In genomic region chr1:152749276-152749675, GRCm38 (mm10) we compare ENCODE assay signal across 20 mouse cellular contexts. TPM values are rescaled to one million over a fixed set of nuclear protein-coding genes. Genes with fewer than 3 reads are reported as not detected.
DNase-seq lines count a peak whose midpoint lies in the region; ATAC-seq lines count a peak whose summit lies in the region.
"Had no signal": no experiment of that assay in that cellular context is flagged by ENCODE, and none has a peak within 500 bp of the region (broad histone marks: within the 10 kb centered on the region; RNA-seq: fewer than 3 reads in every experiment).

No protein-coding gene starts in this region.

- ATAC-seq in forebrain, embryonic 15.5 days (replicated peaks) = no peak
- ATAC-seq in forebrain, embryonic 12.5 days (ENCODE audit: low FRiP score) = no peak
- ATAC-seq: forebrain, embryonic 14.5 days; midbrain, embryonic 16.5 days had no signal

- peaks cover 28% of the 10 kb centered on the region for H3K4me1 ChIP-seq in forebrain, embryonic 15.5 days
- peaks cover 3% of the 10 kb centered on the region for H3K4me1 ChIP-seq in forebrain, embryonic 12.5 days
- H3K4me1 ChIP-seq in brown adipose tissue, adult 24 weeks (ENCODE audit: control insufficient read depth, insufficient read depth, insufficient read length, low read length) = no peaks in the 10 kb centered on the region

- no peaks in the 10 kb centered on the region for H3K27me3 ChIP-seq in forebrain, embryonic 15.5 days
- no peaks in the 10 kb centered on the region for H3K27me3 ChIP-seq in forebrain, embryonic 12.5 days

- peak; percentile 27 for DNase-seq in kidney, postnatal 10 days
- DNase-seq in kidney, postnatal 14 days = no peak
- DNase-seq in lung, postnatal 14 days = peak; percentile 9
- DNase-seq in urinary bladder, postnatal 14 days (ENCODE audit: low spot score) = no peak
- no peak for DNase-seq in embryo, embryonic 10 days (ENCODE audit: low spot score)
- DNase-seq: cerebellum, postnatal 14 days; kidney, adult 2 months; kidney, postnatal 36 days; right cerebral cortex, adult 18-20 months; thymus, adult 2 months had no signal

- H3K9me3 ChIP-seq in forebrain, embryonic 15.5 days = no peaks in the 10 kb centered on the region
- H3K9me3 ChIP-seq in forebrain, embryonic 12.5 days = no peaks in the 10 kb centered on the region
- H3K9me3 ChIP-seq: hindbrain, embryonic 10.5 days had no signal

- H3K27ac ChIP-seq in forebrain, embryonic 15.5 days (replicated peaks) = peak overlapping the region; percentile 87
- H3K27ac ChIP-seq in forebrain, embryonic 12.5 days = no peak overlapping the region
- peak overlapping the region; percentile 4; the same call in 1 of the 2 replicates for H3K27ac ChIP-seq in brown adipose tissue, adult 24 weeks (replicated peaks; ENCODE audit: low read depth, low read length)
- H3K27ac ChIP-seq: hindbrain, embryonic 10.5 days had no signal

- H3K36me3 ChIP-seq in forebrain, embryonic 15.5 days = no peaks in the 10 kb centered on the region
- no peaks in the 10 kb centered on the region for H3K36me3 ChIP-seq in forebrain, embryonic 12.5 days (replicated peaks)
- H3K36me3 ChIP-seq: hindbrain, embryonic 10.5 days had no signal

- no peak overlapping the region for H3K4me2 ChIP-seq in forebrain, embryonic 15.5 days (replicated peaks)
- no peak overlapping the region for H3K4me2 ChIP-seq in forebrain, embryonic 12.5 days

- H3K9ac ChIP-seq in forebrain, embryonic 15.5 days (replicated peaks) = no peak overlapping the region
- H3K9ac ChIP-seq in forebrain, embryonic 12.5 days = no peak overlapping the region

- H3K4me3 ChIP-seq in forebrain, embryonic 15.5 days = no peak overlapping the region
- H3K4me3 ChIP-seq in forebrain, embryonic 12.5 days (replicated peaks) = no peak overlapping the region
- no peak overlapping the region for H3K4me3 ChIP-seq in brown adipose tissue, adult 24 weeks (ENCODE audit: insufficient read depth, low read depth, low read length)
- H3K4me3 ChIP-seq: hindbrain, embryonic 10.5 days had no signal

- 75% methylated on average over 9 of the region's 9 CpGs for WGBS in forebrain, embryonic 15.5 days
- 74% methylated on average over 9 of the region's 9 CpGs for WGBS in forebrain, embryonic 12.5 days

RNA-seq across cellular contexts. Expression of gene Apobec4, which starts 1.1 kb away (rescaled TPM):
- 0.27 TPM in 1 of 2 replicates, not detected in the other for polyA plus RNA-seq in forebrain, embryonic 15.5 days (2015; fragmentation: Nextera tagmentation; extraction: Ambion mirVana)
- polyA plus RNA-seq in forebrain, embryonic 12.5 days (2016; fragmentation: Nextera tagmentation; extraction: Ambion mirVana) = not detected in 2 replicates
- polyA plus RNA-seq in brown adipose tissue, adult 24 weeks (2012; ENCODE audit: insufficient read depth, insufficient read length, missing spikeins) = not detected in 2 replicates
- polyA plus RNA-seq: gonadal fat pad, adult 2 months; hindbrain, embryonic 10.5 days; kidney, adult 2 months; limb, embryonic 14.5 days; liver, embryonic 16.5 days; midbrain, embryonic 16.5 days; small intestine, adult 2 months; thymus, adult 2 months had no signal

RNA-seq across cellular contexts. Expression of gene Rgl1, which starts 16.9 kb away (rescaled TPM):
- 21.2 and 22.8 TPM in 2 replicates for polyA plus RNA-seq in forebrain, embryonic 15.5 days (2015; fragmentation: Nextera tagmentation; extraction: Ambion mirVana)
- 19.8 and 20.9 TPM in 2 replicates for polyA plus RNA-seq in forebrain, embryonic 12.5 days (2016; fragmentation: Nextera tagmentation; extraction: Ambion mirVana)
- polyA plus RNA-seq in brown adipose tissue, adult 24 weeks (2012; ENCODE audit: insufficient read depth, insufficient read length, missing spikeins) = 14.7 and 20.5 TPM in 2 replicates

RNA-seq across cellular contexts. Expression of gene Arpc5, which starts 17.1 kb away (rescaled TPM):
- polyA plus RNA-seq in forebrain, embryonic 15.5 days (2015; fragmentation: Nextera tagmentation; extraction: Ambion mirVana) = 377 and 388 TPM in 2 replicates
- polyA plus RNA-seq in forebrain, embryonic 12.5 days (2016; fragmentation: Nextera tagmentation; extraction: Ambion mirVana) = 275 and 281 TPM in 2 replicates
- polyA plus RNA-seq in brown adipose tissue, adult 24 weeks (2012; ENCODE audit: insufficient read depth, insufficient read length, missing spikeins) = 62.6 and 85.9 TPM in 2 replicates

RNA-seq across cellular contexts. Expression of gene Ncf2, which starts 50.7 kb away (rescaled TPM):
- 2.0 and 2.3 TPM in 2 replicates for polyA plus RNA-seq in forebrain, embryonic 15.5 days (2015; fragmentation: Nextera tagmentation; extraction: Ambion mirVana)
- polyA plus RNA-seq in forebrain, embryonic 12.5 days (2016; fragmentation: Nextera tagmentation; extraction: Ambion mirVana) = 1.8 and 2.2 TPM in 2 replicates
- polyA plus RNA-seq in brown adipose tissue, adult 24 weeks (2012; ENCODE audit: insufficient read depth, insufficient read length, missing spikeins) = 2.4 and 3.9 TPM in 2 replicates

Comparison
In these comparisons a context has a peak if more than half of its experiments do, and no peak if none do; other contexts are left out.
1. DNase-seq: peak in kidney, postnatal 10 days (single experiment) and lung, postnatal 14 days (single experiment); none in kidney, postnatal 14 days (single experiment), urinary bladder, postnatal 14 days (single experiment) and embryo, embryonic 10 days (single experiment).